Mouse (Mus musculus): Measurements from ENCODE around the gene Gm13119. TPM values are rescaled to one million over a fixed set of nuclear protein-coding genes. Genes with fewer than 3 reads are reported as not detected.

The Gm13119 gene
- total and polyA plus RNA-seq, 3 experiments, result not detected

DNA sequence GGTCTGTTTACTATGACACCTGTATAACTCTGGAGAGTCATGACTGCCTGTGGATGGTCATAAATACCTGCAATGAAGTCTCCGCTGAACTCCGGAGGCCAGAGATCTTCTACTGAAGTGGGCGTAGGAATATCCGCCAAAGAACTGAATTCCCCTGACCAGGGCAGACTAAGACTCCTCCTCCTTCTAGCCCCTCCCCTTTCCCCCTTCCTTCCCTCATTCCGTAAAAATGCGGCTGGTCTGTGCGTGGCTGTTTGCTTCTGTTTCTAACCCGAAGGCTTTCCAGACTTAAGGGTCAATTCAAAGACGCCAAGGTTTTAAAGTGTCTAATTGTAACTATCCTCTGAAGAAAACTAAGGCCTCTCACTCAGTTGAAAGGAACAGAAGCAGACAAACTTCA, 50.5 kb downstream of the Gm13119 start, which contains the start of gene Pramef12:
TSS of gene Pramef12 (minus strand) at position 175 of the 400 bp plus-strand sequence.
- Histone ChIP-seq H3K4me1 (ENCODE audit: control insufficient read depth in 1 of 2, insufficient read depth in 2 of 2, low read length in 2 of 2) (no peaks in the 10 kb centered on the region), H3K4me3 (ENCODE audit: control insufficient read depth in 1 of 2, insufficient read depth in 1 of 2, low read depth in 2 of 2, low read length in 2 of 2) (no peak within 1 kb of the TSS), H3K9me3 (replicated peaks; ENCODE audit: insufficient read depth, low read length) (no peaks in the 10 kb centered on the region), H3K27me3 (ENCODE audit: control insufficient read depth in 1 of 2, insufficient read depth in 2 of 2, low read length in 2 of 2) (no peaks in the 10 kb centered on the region), H3K36me3 (ENCODE audit: control insufficient read depth in 1 of 2, insufficient read depth in 2 of 2, low read length in 2 of 2) (no peaks in the 10 kb centered on the region), H3K27ac (ENCODE audit: control insufficient read depth, low read depth, low read length) (no peak within 1 kb of the TSS), H3K9ac (ENCODE audit: control insufficient read depth, low read depth, low read length, poor library complexity, severe bottlenecking) (no peak within 1 kb of the TSS), H3K79me2 (ENCODE audit: control insufficient read depth, insufficient read depth, low read length, poor library complexity) (no peaks in the 10 kb centered on the region)
- TF ChIP-seq ZMIZ1 (IDR thresholded peaks at IDR 0.05; ENCODE audit: low read depth, low read length) (no peak), TCF12 (IDR thresholded peaks at IDR 0.05; ENCODE audit: low read depth, low read length) (no peak), POLR2AphosphoS5 (IDR thresholded peaks at IDR 0.05; ENCODE audit: borderline replicate concordance, low read depth, low read length) (no peak), EP300 (IDR thresholded peaks at IDR 0.05; ENCODE audit: low read depth in 1 of 2, low read length in 2 of 2) (no peak), MXI1 (IDR thresholded peaks at IDR 0.05; ENCODE audit: low read depth, low read length) (no peak), NELFE (IDR thresholded peaks at IDR 0.05; ENCODE audit: low read depth, low read length) (no peak), ZKSCAN1 (IDR thresholded peaks at IDR 0.05; ENCODE audit: low read depth, low read length) (no peak), HCFC1 (IDR thresholded peaks at IDR 0.05; ENCODE audit: low read depth, low read length) (no peak), RAD21 (IDR thresholded peaks at IDR 0.05; ENCODE audit: low read depth, low read length) (no peak)
- no peak for DNase-seq (ENCODE audit: low read depth, low spot score)

Other genes starting within 250 kb of the Gm13119 start
- gene Oog3, start 195.3 kb upstream of the Gm13119 start, total RNA-seq (2012; rRNA removed), result not detected in 2 replicates
- not detected for gene Oog3, start 195.3 kb upstream of the Gm13119 start, polyA plus RNA-seq (2012; ENCODE audit: insufficient read depth in 1 of 2, insufficient read length in 2 of 2, low read depth in 1 of 2, low replicate concordance in 2 of 2, missing spikeins in 1 of 2)
- not detected in 2 replicates for gene Oog2, start 167.2 kb upstream of the Gm13119 start, total RNA-seq (2012; rRNA removed)
- not detected for gene Oog2, start 167.2 kb upstream of the Gm13119 start, polyA plus RNA-seq (2012; ENCODE audit: insufficient read depth in 1 of 2, insufficient read length in 2 of 2, low read depth in 1 of 2, low replicate concordance in 2 of 2, missing spikeins in 1 of 2)
- not detected in 2 replicates for gene C87977, start 144.6 kb upstream of the Gm13119 start, total RNA-seq (2012; rRNA removed)
- not detected for gene C87977, start 144.6 kb upstream of the Gm13119 start, polyA plus RNA-seq (2012; ENCODE audit: insufficient read depth in 1 of 2, insufficient read length in 2 of 2, low read depth in 1 of 2, low replicate concordance in 2 of 2, missing spikeins in 1 of 2)
- not detected in 2 replicates for gene Pramel5, start 77.5 kb upstream of the Gm13119 start, total RNA-seq (2012; rRNA removed)
- gene Pramel5, start 77.5 kb upstream of the Gm13119 start, polyA plus RNA-seq (2012; ENCODE audit: insufficient read depth in 1 of 2, insufficient read length in 2 of 2, low read depth in 1 of 2, low replicate concordance in 2 of 2, missing spikeins in 1 of 2), result under 1 TPM in 1 of 2 experiments, not detected in 1; 0.35 TPM
- gene Gm13128, start 27.7 kb upstream of the Gm13119 start, total RNA-seq (2012; rRNA removed), result not detected in 2 replicates
- not detected for gene Gm13128, start 27.7 kb upstream of the Gm13119 start, polyA plus RNA-seq (2012; ENCODE audit: insufficient read depth in 1 of 2, insufficient read length in 2 of 2, low read depth in 1 of 2, low replicate concordance in 2 of 2, missing spikeins in 1 of 2)
- not detected in 2 replicates for gene Pramef20, start 20.0 kb downstream of the Gm13119 start, total RNA-seq (2012; rRNA removed)
- gene Pramef20, start 20.0 kb downstream of the Gm13119 start, polyA plus RNA-seq (2012; ENCODE audit: insufficient read depth in 1 of 2, insufficient read length in 2 of 2, low read depth in 1 of 2, low replicate concordance in 2 of 2, missing spikeins in 1 of 2), result not detected
- not detected in 2 replicates for gene Pramef12, start 50.5 kb downstream of the Gm13119 start, total RNA-seq (2012; rRNA removed)
- not detected for gene Pramef12, start 50.5 kb downstream of the Gm13119 start, polyA plus RNA-seq (2012; ENCODE audit: insufficient read depth in 1 of 2, insufficient read length in 2 of 2, low read depth in 1 of 2, low replicate concordance in 2 of 2, missing spikeins in 1 of 2)
- gene 1700012P22Rik, start 80.8 kb downstream of the Gm13119 start, total RNA-seq (2012; rRNA removed), result not detected in 2 replicates
- gene 1700012P22Rik, start 80.8 kb downstream of the Gm13119 start, polyA plus RNA-seq (2012; ENCODE audit: insufficient read depth in 1 of 2, insufficient read length in 2 of 2, low read depth in 1 of 2, low replicate concordance in 2 of 2, missing spikeins in 1 of 2), result not detected
- gene Gm9944, start 95.4 kb downstream of the Gm13119 start, total RNA-seq (2012; rRNA removed), result not detected in 2 replicates
- not detected for gene Gm9944, start 95.4 kb downstream of the Gm13119 start, polyA plus RNA-seq (2012; ENCODE audit: insufficient read depth in 1 of 2, insufficient read length in 2 of 2, low read depth in 1 of 2, low replicate concordance in 2 of 2, missing spikeins in 1 of 2)
- gene Aadacl3, start 105.8 kb downstream of the Gm13119 start, total RNA-seq (2012; rRNA removed), result not detected in 2 replicates
- gene Aadacl3, start 105.8 kb downstream of the Gm13119 start, polyA plus RNA-seq (2012; ENCODE audit: insufficient read depth in 1 of 2, insufficient read length in 2 of 2, low read depth in 1 of 2, low replicate concordance in 2 of 2, missing spikeins in 1 of 2), result not detected
- not detected in 2 replicates for gene 9430007A20Rik, start 161.9 kb downstream of the Gm13119 start, total RNA-seq (2012; rRNA removed)
- gene 9430007A20Rik, start 161.9 kb downstream of the Gm13119 start, polyA plus RNA-seq (2012; ENCODE audit: insufficient read depth in 1 of 2, insufficient read length in 2 of 2, low read depth in 1 of 2, low replicate concordance in 2 of 2, missing spikeins in 1 of 2), result not detected
- not detected in 2 replicates for gene Gm13124, start 207.2 kb downstream of the Gm13119 start, total RNA-seq (2012; rRNA removed)
- gene Gm13124, start 207.2 kb downstream of the Gm13119 start, polyA plus RNA-seq (2012; ENCODE audit: insufficient read depth in 1 of 2, insufficient read length in 2 of 2, low read depth in 1 of 2, low replicate concordance in 2 of 2, missing spikeins in 1 of 2), result not detected